Mouse (Mus musculus) kidney, postnatal 36 days (tissue): ENCODE measurements around the gene Dus4l.
"Not testable (repeated sequence)": the region's sequence is repeated elsewhere in the genome, so short reads cannot be mapped to it uniquely, and the experiment has no call there.

Experiments used
- DNase-seq, 2 experiments: peaks; one replicate each; pipeline ENCODE4 v3.0.0; 2021 to 2022; ENCODE audit warnings: mixed read lengths in 2 of 2

Gene Dus4l

DNA sequence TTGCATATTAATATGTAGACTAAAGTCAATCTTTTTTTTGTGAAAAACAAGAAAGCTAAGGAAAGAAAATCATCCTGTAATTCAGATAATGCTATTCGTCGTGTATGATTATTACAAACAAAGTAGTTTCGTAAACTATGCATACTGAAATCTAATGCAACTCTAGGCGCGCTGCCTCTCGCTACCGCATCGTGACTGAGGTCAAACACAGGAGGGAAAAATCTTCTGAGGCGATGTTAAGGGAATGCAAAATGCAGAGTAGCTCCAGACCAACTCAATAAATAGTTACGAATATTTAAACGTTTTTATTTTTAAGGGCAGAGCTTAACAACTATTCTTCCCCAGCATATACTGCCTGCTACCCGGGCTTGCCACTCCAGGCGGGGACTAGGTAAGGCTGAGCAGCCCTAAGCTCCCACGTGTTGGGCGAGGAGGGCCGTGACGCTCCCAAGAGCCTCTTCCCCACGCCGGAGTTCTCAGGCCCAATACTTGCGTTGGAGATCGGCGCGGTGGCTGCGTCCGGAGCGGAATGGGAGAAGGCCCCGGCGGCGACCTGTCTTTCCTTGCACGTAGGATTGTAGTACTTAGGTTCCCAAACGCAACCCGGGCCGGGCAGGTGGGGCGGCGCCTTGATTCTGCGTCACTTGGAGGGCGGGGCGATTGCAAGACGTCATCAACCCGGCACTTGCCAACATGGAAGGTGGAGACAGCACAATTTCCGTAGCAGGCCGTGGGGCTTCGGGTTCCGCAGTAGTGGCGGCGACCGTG lies at the start of gene Dus4l, which contains the start of gene Cog5:
Gene Dus4l, minus strand, starts transcription at position 630 of the 768 bp plus-strand sequence.
Gene Cog5, plus strand, starts transcription at position 673 of the 768 bp plus-strand sequence.
- DNase-seq = peak; percentile 96 to 97

DNA sequence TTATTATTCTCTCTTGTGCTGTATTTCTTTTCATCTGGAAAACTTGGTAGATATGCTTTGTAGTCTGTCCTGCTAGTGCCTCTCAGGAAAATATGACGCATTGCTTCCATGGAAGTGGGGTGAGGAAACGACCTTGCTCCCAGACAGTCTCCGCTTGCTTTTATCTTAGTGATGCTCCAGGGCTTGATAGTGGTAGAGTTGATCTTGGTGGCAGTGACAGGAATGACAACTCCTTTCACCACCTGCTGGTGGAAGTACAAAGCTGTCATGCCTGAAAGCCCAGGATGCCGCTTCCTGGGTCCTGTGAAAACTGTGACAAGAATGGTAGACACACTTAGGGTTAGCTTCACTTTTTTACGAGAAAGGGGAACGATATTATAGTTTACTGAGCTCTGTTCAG lies 49.3 kb upstream of the Dus4l start:
- DNase-seq = no peak

DNA sequence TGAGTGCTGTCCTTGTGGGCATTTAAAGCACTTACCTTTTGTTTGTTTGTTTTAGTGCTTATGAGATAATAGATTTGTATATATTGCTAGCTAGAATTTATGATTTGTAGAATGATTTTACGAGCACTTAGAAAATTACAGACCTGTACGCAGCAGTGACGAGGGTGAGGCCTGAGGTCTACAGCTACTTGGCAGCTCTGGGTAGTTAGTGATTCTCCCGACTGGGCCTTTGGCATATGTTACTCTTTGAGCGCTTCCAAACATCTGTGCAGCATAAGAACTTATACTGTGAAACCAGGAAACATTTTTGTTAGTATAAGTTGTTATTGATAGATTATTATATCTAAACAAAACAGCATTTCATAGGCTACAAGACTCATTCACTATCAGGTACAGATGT lies 46.8 kb upstream of the Dus4l start:
- no peak for DNase-seq

DNA sequence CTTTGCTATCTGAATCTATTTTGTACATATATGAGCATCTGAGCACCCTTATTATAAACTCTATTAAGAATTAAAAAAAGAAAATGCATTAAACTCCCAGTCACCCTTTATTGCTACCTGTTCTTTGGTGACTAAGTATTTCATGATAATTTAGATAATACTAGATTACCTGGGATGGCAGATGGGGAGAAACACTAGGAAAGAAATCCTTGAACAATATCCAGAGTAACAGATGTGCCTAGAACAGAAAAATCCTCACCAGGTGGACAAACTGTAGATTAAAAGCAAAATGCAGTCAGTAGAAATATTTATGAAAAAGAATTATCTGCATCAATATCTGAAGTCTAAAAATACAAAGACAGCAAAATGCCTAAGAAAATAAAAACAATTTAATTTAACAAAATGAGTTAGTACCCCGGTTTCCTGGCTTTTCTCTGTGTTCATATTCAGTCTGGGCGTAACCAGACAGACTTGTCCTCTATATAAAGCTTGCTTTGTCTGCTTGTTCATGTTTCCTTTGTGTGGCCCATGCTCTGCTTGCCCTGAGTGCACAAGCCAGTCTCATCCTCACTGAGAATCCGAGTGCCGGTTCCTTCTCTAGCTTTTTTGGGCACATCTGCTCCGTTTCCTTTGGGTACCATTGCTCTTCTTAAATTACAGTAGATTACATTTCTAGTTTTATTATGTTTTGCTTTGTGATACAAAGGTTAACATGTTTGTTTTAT lies 46.2 kb upstream of the Dus4l start:
- no peak for DNase-seq

DNA sequence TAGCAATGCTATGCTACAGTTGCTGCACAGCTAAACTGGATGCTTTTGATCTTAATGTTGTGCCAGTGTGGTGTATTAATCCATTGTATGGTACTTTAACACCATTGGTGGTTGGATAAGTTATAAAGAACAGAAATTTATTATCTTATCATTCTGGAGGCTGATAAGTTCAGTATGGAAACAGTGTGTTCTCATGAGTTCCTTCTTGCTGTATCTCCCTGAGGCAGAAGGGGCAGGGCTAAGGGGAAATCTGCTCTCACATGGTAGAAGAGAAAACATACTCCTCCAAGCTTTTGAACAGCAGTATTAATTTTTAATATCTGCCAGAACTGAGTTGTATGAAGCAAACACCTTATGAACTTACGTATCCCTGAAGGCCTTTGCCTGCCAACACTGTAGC lies 38.7 kb upstream of the Dus4l start:
- DNase-seq = no peak

DNA sequence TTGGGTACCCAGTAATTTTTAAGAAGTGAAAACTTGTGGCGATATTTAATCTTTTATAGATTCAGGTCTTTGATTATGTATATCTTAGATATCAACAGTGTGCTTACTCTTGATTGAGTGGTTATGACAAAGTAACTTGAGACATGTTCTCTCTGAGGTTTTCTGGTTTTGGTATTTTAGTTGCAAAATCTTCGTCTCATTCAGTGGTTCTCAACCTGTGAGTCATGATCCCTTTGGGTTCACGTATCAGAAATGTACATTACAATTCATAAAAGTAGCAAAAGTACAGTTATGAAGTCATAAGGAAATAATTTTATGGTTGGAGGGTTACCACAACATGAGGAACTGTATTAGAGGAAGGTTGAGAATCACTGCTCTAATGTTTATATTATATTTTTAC lies 32.1 kb upstream of the Dus4l start:
- DNase-seq = no peak

DNA sequence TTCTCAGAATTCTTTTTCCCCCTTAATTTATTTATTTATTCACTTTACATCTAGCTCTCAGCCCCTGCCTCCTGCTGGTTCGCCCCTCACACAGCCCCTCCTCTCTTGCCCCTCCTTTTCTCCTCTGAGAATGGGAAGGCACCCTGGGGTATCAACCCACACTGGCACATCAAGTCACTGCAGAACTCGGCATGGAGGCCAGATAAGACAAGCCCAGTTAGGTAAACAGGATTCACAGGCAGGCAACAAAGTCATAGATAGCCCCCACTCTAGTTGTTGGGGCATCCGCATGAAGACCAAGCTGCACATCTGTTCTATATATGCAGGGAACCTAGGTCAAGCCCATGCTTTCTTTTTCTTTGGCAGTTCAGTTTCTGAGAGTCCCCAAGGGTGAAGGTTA lies 12.6 kb upstream of the Dus4l start:
- no peak for DNase-seq

DNA sequence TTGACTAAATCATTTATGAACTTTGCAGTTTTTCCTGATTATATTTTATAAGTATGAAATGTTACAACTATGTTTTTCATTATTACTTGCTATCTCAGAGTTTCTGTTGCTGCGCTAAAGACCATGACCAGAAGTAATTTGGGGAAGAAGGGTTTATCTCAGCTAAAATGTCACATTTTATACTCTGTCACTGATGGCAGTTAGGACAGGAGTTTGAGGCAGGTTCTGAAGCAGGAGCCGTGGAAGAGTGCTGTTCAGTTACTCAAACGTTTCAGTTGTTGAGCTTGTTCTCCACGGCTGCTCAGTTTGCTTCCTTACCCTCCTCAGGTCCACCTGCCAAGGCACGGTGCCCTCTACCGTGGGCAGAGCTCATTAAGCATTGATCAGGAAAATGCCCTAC lies 11.4 kb upstream of the Dus4l start:
- DNase-seq = no peak

DNA sequence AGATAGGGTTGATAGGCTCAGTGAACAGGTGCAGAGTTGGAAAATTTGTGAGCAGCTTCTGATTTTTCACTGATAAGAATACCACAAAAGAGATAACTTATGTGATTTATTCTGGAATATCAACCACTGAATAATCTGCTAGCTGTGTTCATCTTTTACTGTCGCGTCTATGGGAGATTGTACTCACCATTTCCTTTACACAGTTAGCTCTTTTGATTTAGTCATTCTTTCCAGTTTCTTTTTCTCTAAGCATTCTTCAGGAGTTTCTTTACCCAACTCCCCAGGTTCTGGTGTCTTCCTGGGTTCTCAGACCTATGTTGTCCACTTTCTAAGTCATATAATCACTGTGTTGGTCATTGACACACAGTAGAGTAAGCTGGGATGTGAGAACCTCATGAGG lies 2.2 kb upstream of the Dus4l start:
- no peak for DNase-seq

DNA sequence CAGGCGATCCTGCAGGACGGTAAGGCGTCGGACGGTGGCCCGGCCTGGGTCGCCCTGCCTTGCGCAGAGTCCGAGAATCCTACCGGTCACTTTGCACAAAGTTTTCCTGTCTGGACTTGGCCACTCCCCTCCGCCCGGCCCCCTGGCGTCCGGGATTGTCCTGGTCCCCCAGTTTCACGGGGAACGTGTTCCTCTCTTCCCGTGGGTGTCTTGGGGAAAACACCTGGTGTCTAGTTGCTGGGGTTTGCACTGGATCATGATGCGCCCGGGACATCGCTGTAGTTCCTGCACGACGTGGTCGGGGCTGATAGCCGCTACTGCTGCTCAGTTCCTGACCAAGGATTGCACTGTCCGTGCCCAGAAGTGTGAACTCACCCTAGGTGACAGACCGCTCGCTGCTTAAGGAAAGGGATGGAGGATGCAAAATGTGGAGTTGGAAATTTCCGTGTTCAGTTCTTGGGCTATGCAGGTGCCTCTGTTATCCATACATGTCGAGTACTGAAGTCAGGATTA lies 395 bp upstream of the Dus4l start:
- DNase-seq = no peak

DNA sequence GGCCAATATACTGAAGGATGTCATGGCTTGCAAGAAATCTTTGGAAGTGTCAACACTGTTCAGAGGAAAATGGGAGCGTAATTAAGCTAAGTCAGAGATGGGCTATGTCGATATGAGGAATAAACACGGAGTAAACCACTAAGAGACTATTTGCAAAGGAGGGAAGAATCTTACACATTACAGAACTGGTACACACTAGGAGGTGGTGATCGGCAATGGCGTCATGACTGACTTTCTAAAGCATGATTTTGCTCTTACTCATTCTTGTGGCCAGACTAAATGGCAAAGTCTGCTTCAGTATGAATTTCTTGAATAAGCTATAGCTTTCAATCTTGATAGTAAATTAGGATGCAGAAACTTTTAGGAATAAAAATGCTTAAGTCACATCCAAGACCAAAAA lies 1.0 kb downstream of the Dus4l start:
- no peak for DNase-seq

DNA sequence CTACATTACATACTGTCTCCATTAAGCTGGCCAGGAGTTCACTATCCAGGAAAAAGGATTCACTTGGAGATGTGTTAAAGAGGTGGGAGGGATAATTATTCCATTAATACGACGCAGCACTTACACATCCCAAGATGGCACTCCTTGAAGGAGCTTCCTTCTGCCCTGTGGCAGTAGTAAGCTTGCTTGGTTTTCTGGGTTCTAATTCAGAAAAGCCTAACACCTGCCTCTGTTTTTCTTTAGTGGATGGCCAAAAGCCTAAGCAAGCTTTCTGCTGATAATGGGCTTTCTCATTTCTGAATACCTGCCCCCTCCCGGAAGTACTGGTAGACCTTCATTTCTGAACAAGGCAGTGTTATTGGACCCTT lies 19.4 kb downstream of the Dus4l start:
- no peak for DNase-seq

DNA sequence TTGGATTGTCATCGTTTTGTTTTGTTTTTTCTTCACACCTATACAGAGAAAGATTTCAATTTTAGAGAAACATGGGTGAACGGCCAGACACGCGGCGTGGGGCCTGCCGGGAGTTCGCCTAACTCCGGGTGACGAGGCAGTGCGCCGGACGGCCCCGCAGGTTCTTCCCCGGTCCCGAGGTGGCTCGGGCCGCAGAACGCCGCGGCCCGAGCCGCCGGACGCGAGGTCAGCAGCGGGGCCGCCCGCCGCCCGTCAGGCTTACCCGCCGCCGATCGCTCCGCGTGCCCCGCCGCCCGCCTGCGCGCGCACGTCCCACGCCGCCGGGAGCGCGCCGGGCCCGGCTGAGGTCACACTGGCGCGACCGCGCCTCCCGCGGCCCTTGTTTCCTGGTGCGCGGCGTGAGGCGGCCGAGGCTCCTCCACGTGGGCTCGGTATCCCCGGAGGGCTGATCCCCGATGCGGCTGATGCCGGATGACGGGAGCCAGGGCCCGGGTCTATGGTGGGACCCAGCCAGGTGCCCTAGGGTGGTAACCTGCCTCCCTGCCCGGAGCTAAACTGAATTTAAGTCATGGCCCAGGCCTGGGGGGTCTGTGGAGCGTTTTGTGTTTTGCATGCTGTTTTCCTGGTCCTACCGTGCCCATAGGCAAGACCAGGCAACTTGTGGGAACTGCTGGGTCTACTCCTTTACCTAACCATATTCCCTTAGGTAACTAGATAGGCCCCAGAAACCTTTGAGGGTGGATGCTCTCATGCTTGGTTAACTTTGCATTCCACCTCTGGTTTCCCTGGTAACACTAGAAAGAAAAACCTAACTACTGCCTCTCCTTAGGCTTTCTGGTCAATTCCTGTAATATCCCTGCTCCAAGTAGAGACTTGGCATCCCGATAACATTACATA lies 20.0 kb downstream of the Dus4l start, which contains the start of gene Bcap29:
Gene Bcap29, minus strand, starts transcription at position 316 of the 897 bp plus-strand sequence.
- DNase-seq = peak; percentile 73 to 90

DNA sequence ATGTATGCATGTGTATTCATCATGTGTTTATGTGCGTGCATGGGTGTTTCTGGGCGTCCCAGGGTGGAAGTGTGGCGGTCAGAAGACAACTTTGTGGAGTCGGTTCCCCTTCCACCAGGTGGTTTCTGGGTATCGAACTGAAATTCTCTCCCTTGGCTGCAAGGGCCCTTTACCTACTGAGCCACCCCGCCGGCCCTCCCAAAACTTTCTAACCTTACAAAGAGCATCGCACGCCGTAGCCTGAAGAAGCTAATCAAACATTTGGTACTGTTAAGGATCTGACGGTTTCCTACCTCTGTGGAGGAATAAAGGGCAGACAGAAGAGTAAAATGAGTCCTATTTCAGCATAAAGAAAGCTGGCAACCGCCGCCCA lies 20.7 kb downstream of the Dus4l start:
- DNase-seq = peak in 1 of 2 experiments; percentile 27

DNA sequence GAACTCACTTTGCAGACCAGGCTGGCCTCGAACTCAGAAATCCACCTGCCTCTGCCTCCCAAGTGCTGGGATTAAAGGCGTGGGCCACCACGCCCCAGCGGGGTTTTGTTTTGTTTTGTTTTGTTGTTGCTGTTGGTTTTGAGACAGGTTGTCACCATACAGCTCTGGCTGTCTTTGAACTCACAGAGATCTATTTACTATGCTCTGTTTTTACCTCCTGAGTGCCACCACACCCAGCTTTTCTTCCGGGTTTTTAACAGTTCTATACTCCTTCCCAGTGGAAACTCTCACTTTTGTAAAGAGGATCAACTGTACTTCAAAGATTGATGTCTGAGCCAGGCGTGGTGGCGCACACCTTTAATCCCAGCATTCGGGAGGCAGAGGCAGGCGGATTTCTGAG lies 26.2 kb downstream of the Dus4l start:
- DNase-seq = not testable (repeated sequence)

DNA sequence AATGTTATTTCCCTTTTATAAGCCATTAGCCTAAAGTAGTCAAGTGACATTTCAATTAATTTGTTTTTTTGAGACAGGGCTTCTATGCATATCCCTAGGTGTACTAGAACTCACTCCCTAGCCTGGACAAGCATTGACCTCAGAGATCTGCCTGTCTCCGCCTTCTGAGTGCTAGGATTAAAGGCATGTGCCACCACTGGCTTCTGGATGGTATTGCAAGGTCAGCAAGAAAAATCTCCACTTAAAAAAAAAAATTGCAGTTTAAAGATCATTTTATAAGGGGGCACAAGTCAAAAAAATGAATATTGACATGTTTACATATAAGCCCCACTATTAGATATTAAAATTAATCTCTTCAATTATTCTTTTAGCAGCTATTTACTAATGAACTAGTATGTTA lies 29.6 kb downstream of the Dus4l start:
- no peak for DNase-seq

DNA sequence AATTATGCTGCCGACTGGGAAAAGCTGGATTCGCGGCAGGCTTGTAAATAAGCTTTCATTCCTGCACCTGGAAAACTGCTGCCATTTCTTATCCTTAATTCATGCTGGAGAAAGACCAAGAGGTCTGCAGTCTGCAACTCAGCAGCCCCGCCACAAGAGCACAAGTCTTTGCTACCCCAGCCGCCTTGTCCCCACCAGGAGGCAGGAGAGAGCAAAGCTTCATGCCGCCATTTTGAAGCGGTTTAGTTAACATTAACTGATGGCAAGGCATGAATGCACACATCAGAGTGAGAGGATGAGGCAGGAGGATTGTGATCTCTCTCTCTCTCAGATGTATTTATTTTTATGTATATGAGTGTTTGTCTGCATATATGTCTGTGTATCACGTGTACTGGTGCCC lies 34.5 kb downstream of the Dus4l start:
- no peak for DNase-seq

DNA sequence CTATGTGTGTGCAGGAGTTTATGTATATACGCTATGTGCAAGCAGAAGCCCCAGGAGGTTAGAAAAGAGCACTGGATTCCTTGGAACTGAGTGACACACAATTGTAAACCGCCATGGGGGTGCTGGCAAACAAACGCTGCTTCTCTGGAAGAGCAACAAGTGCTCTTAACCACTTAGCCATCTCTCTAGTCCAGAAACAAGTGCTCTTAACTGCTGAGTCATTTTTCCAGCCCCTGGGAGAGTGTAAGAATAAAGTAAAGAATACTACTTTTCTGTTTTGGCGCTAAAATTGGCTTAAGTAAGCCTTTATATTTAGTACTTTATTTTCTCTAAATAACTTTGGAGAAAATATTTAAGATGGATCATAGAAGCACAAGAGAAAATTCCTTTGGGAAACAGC lies 41.3 kb downstream of the Dus4l start:
- no peak for DNase-seq

DNA sequence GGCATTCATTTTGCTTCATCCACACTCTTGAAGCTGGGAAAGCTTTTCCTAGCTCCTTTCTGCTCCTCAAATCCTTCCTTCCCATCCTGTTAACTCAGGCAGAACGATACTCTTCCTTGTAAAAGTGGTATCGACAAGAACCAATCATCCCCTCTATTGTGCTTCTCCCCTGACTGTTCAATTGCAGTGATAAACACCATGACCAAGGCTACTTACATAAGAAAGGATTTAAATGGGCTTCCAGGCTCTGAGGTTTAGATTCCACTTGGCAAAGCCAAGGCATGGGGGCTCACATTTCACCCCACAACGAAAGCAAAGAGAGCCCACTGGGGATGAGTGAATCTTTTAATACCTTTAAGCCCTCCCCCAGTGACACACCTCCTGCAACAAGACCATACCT lies 46.5 kb downstream of the Dus4l start:
- no peak for DNase-seq

DNA sequence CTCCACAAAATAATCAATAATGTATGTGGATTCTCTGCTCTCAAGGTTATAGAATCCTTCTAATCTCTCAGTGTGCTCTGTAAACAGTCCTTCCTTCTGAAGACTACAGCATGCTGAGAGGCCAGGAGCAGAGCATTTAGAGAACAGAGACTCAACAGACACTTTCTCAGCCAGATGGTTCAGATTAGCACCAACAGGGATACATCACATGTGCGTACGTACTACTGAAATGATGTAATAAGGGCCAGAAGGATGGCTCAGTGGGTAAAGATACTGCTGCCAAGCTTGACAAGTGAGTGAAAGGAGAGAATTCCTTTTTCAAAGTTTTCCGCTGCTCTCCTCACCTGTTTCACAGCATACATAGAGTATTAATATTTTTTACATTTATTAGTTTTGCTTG lies 49.7 kb downstream of the Dus4l start:
- no peak for DNase-seq

DNA sequence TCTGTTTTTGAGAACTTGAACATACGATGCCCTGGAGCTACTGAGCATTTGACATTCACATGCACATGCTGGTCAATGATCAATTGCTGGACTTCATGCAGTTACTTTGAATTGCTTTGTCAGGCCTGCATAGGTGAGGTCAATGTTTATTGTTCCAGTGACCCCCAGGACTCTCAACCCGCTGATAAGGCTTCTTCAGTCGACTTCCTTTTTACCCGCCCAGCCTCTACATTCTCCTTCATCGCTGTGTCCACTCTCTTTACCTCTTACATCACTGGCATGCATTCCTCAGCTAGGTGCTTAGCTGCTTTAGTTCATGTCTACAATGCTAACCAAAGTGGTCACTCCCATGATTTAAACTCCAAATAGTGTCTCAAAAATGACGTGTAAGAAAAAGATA lies 51.0 kb downstream of the Dus4l start:
- DNase-seq = no peak

DNA sequence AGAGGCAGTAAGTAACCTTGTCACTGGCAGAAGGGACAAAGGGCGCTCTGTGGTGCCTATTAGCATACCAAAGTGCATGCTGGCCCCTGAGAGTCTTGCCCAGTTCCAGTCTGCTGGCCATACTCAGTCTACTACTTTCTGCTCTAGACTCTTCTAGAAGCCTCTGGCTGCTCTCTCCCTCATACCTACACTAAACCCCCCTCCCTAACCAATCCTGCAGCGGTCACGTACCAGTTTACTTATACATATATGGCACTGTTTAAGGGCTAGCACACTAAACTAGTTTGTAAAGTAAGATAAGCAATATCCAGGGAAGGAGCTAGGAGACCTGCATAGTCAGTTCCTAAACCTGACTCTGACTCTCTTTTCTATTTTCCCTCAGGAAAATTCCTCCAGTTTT lies 60.3 kb downstream of the Dus4l start:
- peak; percentile 27 to 33 for DNase-seq

DNA sequence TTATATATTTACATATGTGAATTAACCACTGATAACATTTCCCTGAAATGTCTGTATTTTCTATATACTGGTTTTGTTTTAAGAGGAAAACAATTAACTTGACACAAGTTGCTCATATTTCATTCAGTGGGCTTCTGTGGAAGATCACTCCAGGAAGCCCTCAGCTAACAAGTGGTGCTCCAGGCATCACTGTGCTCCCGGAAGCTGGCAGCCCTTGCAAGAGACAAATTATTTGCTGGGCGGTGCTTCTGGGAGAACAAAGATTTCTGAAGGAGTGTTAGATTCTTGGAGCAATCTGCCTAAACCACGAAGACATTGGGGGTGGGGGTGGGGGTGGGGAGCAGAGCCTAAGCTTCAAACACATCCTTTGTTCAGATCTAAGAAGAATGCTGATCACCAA lies 62.6 kb downstream of the Dus4l start:
- DNase-seq = no peak
